Mouse (Mus musculus): Measurements from ENCODE around the gene Efemp2. TPM values are rescaled to one million over a fixed set of nuclear protein-coding genes. Genes with fewer than 3 reads are reported as not detected.

Gene Efemp2
- polyA plus RNA-seq (2014; fragmentation: Illumina TruSeq; extraction: RNeasy Lipid Tissue Mini Kit (QIAGEN cat#74804); ENCODE audit: insufficient read depth, low read depth, low replicate concordance) = 41.2 TPM

DNA sequence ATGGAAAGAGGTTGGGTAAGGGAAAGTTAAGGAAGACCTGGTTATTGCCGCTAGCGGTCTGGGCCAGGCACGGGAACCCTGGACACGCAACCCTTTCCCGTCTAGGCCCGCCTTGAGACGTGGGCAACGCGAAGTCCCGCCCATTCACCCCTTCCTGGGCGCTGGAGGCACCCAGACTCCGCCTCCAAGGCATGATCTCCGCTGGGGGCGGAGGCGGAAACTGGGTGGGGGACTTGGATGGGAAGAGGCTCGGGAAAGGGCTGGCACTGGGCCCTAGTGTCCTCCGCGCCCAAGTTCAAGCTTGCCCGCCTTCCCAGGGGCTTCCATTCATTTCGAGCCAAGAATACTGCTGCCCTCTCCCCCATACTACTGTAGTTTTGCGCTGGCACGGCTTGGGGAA is at the start of gene Efemp2:
Gene Efemp2, plus strand, starts transcription at position 235 of the 400 bp plus-strand sequence.

DNA sequence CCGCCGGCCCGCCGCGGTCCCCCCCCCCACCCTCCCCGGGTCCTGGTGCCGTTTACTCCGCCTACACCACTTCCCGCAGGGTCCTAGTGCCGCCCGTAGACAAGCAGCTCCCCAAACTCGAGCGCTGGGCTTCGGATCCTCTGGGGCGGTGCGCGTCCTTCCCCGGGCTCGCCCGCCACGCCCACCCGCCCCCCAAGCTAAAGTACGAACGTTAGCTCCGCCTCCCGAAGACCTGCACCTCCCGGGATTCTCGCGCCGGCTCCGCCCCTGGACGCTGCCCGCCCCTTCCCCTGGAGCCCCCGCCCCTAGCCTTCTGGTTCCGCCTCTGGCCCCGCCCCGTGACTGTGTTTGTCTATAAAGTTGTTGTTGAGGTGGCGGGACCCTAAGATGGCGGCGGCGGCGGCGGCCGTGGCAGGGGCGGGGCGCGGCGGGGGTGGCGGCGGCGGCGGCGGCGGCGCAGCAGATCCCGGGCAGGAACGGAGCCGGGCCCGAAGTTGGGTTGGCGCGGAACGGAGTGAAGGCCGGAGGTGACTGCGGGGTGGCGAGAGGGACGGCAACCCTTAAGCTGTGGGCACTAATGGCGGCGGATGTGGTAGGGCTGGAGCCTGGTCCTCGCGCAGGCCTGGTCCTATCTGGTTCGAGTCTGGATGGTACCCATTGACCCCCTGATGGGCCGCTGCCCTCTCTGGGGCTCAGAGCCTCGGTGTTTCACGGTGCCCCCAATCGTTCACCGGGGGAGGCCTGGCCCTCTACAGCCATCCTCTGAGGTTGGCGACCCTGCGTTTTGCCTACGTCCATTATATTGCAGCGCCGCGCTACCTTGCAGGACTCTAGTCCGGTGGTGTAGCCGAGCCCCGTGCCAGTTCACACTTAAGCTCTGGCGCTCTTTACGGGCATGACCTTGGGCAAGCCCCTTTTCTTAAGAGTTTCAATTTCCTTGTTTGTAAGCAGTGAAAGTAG is 48.7 kb upstream of the Efemp2 start, which contains the start of the genes Drap1 and AI837181:
Gene Drap1, minus strand, starts transcription at position 198 of the 960 bp plus-strand sequence.
Gene AI837181, plus strand, starts transcription at position 363 of the 960 bp plus-strand sequence.

DNA sequence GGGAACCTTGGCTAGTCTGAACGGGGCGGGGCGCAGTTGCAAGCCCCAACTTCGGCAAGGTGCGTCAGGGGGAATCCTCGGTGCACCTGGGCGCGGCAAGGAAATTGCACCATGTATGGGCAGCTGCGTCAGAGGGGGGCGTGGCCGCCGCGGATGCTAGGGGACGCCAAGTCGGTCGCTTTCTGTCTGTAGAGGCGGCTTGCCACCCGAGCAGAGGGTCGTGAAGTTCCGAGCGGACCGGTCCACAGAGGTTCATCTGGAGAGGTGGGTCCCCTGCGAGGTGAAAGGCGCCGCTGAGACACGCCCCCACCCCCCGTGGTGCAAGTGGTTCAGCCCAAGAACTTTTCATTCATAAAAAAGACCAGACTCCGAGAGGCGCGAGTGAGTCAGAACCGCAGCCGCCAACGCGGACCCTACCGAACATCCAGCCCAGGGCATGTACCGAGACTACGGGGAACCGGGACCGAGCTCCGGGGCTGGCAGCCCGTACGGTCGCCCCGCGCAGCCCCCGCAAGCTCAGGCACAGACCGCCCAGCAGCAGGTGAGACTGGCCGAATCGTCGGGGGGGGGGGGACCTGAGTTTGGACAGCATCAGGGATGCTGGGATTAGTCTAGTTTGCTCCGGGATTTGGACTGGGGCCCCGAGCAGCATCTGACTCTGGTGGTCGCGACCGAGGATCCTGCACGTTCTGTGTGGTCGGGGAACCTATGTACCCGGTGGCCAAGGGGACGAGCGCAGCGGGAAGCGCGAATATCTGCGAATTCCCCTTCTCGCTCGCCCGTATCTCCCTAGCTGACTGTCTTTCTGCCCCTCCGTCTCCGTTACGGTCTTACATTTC is 26.0 kb upstream of the Efemp2 start, which contains the start of gene Fosl1:
Gene Fosl1, plus strand, starts transcription at position 33 of the 839 bp plus-strand sequence.

DNA sequence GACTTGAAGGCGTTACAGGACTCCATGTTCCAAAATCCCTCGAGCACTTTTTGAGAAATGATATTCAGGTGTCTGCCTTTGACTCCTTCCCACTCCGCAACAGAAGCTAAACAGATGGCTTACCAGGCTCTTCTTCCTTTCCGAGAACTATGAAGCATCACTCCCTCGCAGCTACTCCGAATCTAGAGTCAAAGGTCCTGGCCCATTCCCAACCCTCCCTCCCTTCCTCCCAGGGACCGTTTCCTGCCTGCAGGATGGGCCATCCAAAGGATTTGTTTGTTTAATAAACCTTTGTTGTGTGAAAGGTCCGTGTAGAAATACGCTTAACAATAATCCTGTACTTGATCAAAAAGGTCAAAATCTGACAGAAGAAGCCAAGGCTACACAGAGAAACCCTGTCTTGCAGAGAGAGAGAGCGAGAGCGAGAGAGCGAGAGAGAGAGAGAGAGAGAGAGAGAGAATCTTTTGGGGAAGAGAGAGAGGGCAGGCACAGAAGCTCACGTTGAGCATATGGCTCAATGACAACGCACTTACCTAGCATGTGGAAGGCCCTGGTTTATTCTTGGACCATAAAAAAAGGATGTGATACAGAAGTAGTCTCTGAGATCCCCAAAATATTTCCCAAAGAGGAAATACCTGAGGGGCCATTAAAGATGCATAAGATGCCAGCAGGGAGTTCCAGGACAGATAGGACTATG is 15.9 kb upstream of the Efemp2 start, which contains the start of gene Ccdc85b:
Gene Ccdc85b, minus strand, starts transcription at position 149 of the 697 bp plus-strand sequence.

DNA sequence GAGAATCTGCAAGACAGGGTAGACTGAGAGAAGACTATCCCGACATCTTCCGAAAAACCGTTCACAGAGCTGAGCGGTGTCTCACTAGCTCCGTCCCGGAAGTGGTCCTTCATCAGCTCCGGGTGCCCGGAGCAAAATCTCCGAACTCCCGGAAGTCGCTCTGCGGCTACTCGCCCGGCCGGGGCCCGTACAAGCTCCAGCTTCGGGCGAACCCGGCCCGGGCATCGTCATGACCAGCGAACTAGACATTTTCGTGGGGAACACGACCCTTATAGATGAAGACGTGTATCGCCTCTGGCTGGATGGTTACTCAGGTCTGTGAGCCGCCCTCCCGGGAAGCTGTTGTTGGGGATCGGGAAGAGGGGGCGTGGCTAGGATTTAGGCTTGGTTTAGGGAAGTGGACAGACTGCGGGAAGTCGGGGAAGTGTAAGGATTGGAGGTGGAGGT is 13.3 kb upstream of the Efemp2 start, which contains the start of gene Fibp:
Gene Fibp, plus strand, starts transcription at position 151 of the 447 bp plus-strand sequence.

DNA sequence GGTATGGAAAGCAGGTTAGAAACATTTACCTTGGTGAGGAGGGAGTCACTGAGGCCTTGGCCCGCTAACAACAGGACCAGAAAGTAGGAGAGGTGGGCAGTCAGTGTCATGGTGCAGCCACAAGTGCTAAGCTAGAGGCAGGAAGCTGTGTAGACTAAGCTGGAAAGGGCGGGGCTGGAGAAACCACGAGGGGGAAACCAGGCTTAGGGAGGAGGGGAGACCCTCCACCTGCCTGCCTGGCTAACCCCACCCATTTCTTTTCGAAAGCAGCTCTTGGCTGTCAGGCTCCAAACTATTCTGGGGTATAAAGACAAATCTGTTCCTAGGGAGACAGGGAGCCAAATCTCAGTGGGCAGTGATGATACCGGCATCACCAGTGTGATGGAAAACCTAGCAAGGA is 5.4 kb upstream of the Efemp2 start, which contains the start of gene Ctsw:
Gene Ctsw, minus strand, starts transcription at position 134 of the 400 bp plus-strand sequence.

DNA sequence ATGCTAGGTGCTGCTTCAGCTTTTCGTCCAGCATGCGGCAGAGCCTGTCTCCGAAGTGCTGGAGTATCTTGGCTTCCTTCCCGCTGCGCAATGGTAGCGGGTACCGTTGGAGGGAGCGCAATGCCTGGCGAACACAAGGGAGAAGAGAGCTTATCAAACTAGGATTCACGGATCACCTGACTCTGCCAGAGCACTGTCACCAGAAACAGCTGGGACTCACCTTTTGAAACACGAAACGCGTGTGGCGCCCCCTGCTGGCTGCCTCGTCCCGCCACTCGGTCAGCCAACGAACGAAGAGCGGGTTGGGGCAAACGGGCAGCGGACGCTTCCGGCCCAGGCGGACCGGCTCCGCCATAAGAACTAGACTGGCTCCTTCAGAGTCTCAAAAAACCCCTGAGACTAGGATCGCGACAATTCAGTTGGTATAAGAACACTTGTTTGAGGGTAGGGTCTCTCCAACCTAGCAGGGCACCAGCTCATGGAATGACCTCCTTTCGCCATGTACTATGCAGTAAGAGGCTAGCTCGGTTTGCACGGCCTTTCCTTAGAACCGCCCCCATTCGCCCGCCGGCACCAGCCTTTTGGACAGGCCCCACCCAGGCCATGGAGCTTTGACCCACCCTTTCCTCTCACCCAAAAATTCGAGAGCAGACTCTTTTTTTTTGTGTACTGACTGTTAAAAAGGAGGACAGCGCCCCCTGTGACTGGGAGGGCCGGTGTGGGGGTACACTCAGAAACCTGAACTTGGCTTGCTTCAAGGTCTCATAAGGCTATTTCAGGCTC is 14.2 kb downstream of the Efemp2 start, which contains the start of gene Mus81:
Gene Mus81, minus strand, starts transcription at position 635 of the 783 bp plus-strand sequence.

DNA sequence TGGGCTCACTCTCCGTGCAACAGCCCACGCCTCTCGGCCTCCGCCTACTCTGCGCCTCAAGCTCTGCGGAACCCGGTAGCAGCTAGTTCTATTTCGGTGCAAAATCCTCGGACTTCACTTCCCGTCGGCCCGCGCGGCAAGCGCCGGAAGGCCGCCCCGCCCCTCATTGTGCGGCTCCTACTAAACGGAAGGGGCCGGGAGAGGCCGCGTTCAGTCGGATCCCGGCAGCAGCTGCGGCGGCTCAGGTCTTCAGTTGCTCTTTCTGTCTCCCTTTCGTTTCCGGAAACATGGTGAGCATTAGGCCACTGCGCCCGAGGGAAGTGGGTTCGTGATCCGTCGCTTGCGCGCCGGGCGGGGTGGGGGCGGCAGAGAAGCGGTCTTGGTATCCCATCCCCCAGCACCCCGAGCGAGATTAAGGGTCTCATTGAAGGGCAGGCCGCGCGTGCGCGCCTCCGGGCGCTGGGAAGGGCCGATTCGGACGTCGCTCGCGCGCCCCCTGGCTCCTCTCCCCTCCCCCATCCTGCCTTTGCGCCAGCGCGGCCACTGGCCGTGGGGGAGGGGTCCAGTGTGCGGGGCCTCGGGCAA is 16.7 kb downstream of the Efemp2 start, which contains the start of gene Cfl1:
Gene Cfl1, plus strand, starts transcription at position 143 of the 585 bp plus-strand sequence.

DNA sequence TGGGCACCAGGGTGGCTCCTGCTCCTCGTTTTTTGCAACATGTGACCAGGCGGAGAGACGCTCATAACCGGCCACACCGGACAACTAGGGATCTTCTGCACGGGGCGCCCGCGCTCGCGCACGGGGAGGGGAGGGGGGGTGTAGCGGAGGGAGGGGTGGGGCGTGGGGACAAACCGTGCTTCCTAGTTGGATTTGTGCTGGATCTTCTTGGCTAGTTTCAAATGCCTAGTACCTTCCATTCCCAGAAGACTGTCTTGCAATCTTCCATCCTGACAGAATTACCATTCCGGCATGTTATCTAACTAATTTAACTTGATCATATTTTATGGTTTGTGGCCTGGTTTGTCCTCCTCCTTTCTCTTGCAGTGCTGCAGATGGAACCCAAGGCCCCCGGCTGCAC is 29.9 kb downstream of the Efemp2 start, which contains the start of gene 1700020D05Rik:
Gene 1700020D05Rik, minus strand, starts transcription at position 101 of the 400 bp plus-strand sequence.

DNA sequence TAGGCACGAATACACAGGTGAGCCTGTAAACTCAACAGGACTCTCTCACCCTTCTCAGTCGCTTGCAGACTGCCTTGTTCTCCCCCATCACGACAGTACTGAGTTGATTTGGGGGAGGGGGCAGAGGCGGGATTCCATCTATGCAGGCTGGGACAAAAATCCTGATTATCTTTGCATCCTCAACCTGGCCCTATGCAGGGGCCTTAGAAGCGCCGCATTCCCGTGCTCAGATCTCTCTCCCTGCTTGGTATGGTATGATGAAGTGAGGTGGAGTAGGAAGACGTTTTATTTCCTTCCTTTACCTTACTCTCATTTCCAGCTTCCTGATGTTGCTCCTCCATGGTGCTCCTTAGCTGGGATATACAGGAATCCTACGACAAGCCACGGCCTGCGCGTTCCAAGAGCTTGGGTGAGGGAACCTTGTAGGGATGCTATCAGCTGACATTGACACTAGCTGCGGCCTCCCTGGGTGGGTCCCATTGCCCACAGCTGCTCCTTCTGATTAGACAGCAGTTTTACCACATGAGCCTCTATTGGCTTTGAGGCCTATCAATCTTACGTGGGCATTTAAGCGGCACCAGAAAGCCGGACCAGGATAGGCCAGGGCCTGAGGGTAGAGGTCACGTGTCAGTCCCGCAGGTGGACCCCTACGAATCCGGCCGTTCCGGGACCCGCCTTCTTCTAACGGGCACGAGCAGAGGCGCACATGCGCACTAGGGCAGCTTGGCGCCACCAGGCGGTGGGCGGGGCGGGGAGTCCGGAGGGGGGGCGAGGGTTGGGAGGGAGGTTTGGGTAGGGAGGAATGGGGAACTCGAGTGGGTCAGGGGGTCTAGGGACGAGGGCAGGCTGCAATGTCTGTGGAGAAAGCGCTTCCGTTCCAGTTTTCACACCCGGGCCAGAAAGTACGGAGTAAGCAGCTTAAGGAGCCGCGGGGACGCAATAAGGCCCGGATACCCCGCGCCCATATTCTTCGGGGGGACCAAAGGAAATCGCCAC is 36.6 kb downstream of the Efemp2 start, which contains the start of gene Snx32:
Gene Snx32, minus strand, starts transcription at position 508 of the 996 bp plus-strand sequence.

Other genes starting within 250 kb of the Efemp2 start
- 9.4 TPM for gene Pacs1, start 200.8 kb upstream of the Efemp2 start, polyA plus RNA-seq (2014; fragmentation: Illumina TruSeq; extraction: RNeasy Lipid Tissue Mini Kit (QIAGEN cat#74804); ENCODE audit: insufficient read depth, low read depth, low replicate concordance)
- 93.1 TPM for gene Sf3b2, start 178.5 kb upstream of the Efemp2 start, polyA plus RNA-seq (2014; fragmentation: Illumina TruSeq; extraction: RNeasy Lipid Tissue Mini Kit (QIAGEN cat#74804); ENCODE audit: insufficient read depth, low read depth, low replicate concordance)
- gene Gal3st3, start 175.6 kb upstream of the Efemp2 start, polyA plus RNA-seq (2014; fragmentation: Illumina TruSeq; extraction: RNeasy Lipid Tissue Mini Kit (QIAGEN cat#74804); ENCODE audit: insufficient read depth, low read depth, low replicate concordance) = 0.28 TPM
- not detected for gene Catsper1, start 138.2 kb upstream of the Efemp2 start, polyA plus RNA-seq (2014; fragmentation: Illumina TruSeq; extraction: RNeasy Lipid Tissue Mini Kit (QIAGEN cat#74804); ENCODE audit: insufficient read depth, low read depth, low replicate concordance)
- gene Cst6, start 124.4 kb upstream of the Efemp2 start, polyA plus RNA-seq (2014; fragmentation: Illumina TruSeq; extraction: RNeasy Lipid Tissue Mini Kit (QIAGEN cat#74804); ENCODE audit: insufficient read depth, low read depth, low replicate concordance) = 2.3 TPM
- gene Eif1ad, start 107.2 kb upstream of the Efemp2 start, polyA plus RNA-seq (2014; fragmentation: Illumina TruSeq; extraction: RNeasy Lipid Tissue Mini Kit (QIAGEN cat#74804); ENCODE audit: insufficient read depth, low read depth, low replicate concordance) = 13.4 TPM
- gene Banf1, start 106.8 kb upstream of the Efemp2 start, polyA plus RNA-seq (2014; fragmentation: Illumina TruSeq; extraction: RNeasy Lipid Tissue Mini Kit (QIAGEN cat#74804); ENCODE audit: insufficient read depth, low read depth, low replicate concordance) = 139 TPM
- 63.0 TPM for gene Sart1, start 85.3 kb upstream of the Efemp2 start, polyA plus RNA-seq (2014; fragmentation: Illumina TruSeq; extraction: RNeasy Lipid Tissue Mini Kit (QIAGEN cat#74804); ENCODE audit: insufficient read depth, low read depth, low replicate concordance)
- not detected for gene Tsga10ip, start 71.4 kb upstream of the Efemp2 start, polyA plus RNA-seq (2014; fragmentation: Illumina TruSeq; extraction: RNeasy Lipid Tissue Mini Kit (QIAGEN cat#74804); ENCODE audit: insufficient read depth, low read depth, low replicate concordance)
- gene Drap1, start 49.0 kb upstream of the Efemp2 start, polyA plus RNA-seq (2014; fragmentation: Illumina TruSeq; extraction: RNeasy Lipid Tissue Mini Kit (QIAGEN cat#74804); ENCODE audit: insufficient read depth, low read depth, low replicate concordance) = 391 TPM
- gene AI837181, start 48.8 kb upstream of the Efemp2 start, polyA plus RNA-seq (2014; fragmentation: Illumina TruSeq; extraction: RNeasy Lipid Tissue Mini Kit (QIAGEN cat#74804); ENCODE audit: insufficient read depth, low read depth, low replicate concordance) = 34.1 TPM
- gene Fosl1, start 26.4 kb upstream of the Efemp2 start, polyA plus RNA-seq (2014; fragmentation: Illumina TruSeq; extraction: RNeasy Lipid Tissue Mini Kit (QIAGEN cat#74804); ENCODE audit: insufficient read depth, low read depth, low replicate concordance) = 0.17 TPM
- gene Ccdc85b, start 16.1 kb upstream of the Efemp2 start, polyA plus RNA-seq (2014; fragmentation: Illumina TruSeq; extraction: RNeasy Lipid Tissue Mini Kit (QIAGEN cat#74804); ENCODE audit: insufficient read depth, low read depth, low replicate concordance) = 15.3 TPM
- 62.7 TPM for gene Fibp, start 13.3 kb upstream of the Efemp2 start, polyA plus RNA-seq (2014; fragmentation: Illumina TruSeq; extraction: RNeasy Lipid Tissue Mini Kit (QIAGEN cat#74804); ENCODE audit: insufficient read depth, low read depth, low replicate concordance)
- gene Ctsw, start 5.4 kb upstream of the Efemp2 start, polyA plus RNA-seq (2014; fragmentation: Illumina TruSeq; extraction: RNeasy Lipid Tissue Mini Kit (QIAGEN cat#74804); ENCODE audit: insufficient read depth, low read depth, low replicate concordance) = 9.0 TPM
- gene Mus81, start 14.4 kb downstream of the Efemp2 start, polyA plus RNA-seq (2014; fragmentation: Illumina TruSeq; extraction: RNeasy Lipid Tissue Mini Kit (QIAGEN cat#74804); ENCODE audit: insufficient read depth, low read depth, low replicate concordance) = 24.5 TPM
- gene Cfl1, start 16.5 kb downstream of the Efemp2 start, polyA plus RNA-seq (2014; fragmentation: Illumina TruSeq; extraction: RNeasy Lipid Tissue Mini Kit (QIAGEN cat#74804); ENCODE audit: insufficient read depth, low read depth, low replicate concordance) = 601 TPM
- not detected for gene 1700020D05Rik, start 29.8 kb downstream of the Efemp2 start, polyA plus RNA-seq (2014; fragmentation: Illumina TruSeq; extraction: RNeasy Lipid Tissue Mini Kit (QIAGEN cat#74804); ENCODE audit: insufficient read depth, low read depth, low replicate concordance)
- gene Snx32, start 36.6 kb downstream of the Efemp2 start, polyA plus RNA-seq (2014; fragmentation: Illumina TruSeq; extraction: RNeasy Lipid Tissue Mini Kit (QIAGEN cat#74804); ENCODE audit: insufficient read depth, low read depth, low replicate concordance) = 5.9 TPM
- gene Ovol1, start 86.7 kb downstream of the Efemp2 start, polyA plus RNA-seq (2014; fragmentation: Illumina TruSeq; extraction: RNeasy Lipid Tissue Mini Kit (QIAGEN cat#74804); ENCODE audit: insufficient read depth, low read depth, low replicate concordance) = 0.69 TPM
- 3.3 TPM for gene Ap5b1, start 94.1 kb downstream of the Efemp2 start, polyA plus RNA-seq (2014; fragmentation: Illumina TruSeq; extraction: RNeasy Lipid Tissue Mini Kit (QIAGEN cat#74804); ENCODE audit: insufficient read depth, low read depth, low replicate concordance)
- gene Rnaseh2c, start 127.9 kb downstream of the Efemp2 start, polyA plus RNA-seq (2014; fragmentation: Illumina TruSeq; extraction: RNeasy Lipid Tissue Mini Kit (QIAGEN cat#74804); ENCODE audit: insufficient read depth, low read depth, low replicate concordance) = 45.6 TPM
- 39.0 TPM for gene Kat5, start 136.3 kb downstream of the Efemp2 start, polyA plus RNA-seq (2014; fragmentation: Illumina TruSeq; extraction: RNeasy Lipid Tissue Mini Kit (QIAGEN cat#74804); ENCODE audit: insufficient read depth, low read depth, low replicate concordance)
- 49.7 TPM for gene Rela, start 163.5 kb downstream of the Efemp2 start, polyA plus RNA-seq (2014; fragmentation: Illumina TruSeq; extraction: RNeasy Lipid Tissue Mini Kit (QIAGEN cat#74804); ENCODE audit: insufficient read depth, low read depth, low replicate concordance)
- 35.8 TPM for gene Sipa1, start 189.8 kb downstream of the Efemp2 start, polyA plus RNA-seq (2014; fragmentation: Illumina TruSeq; extraction: RNeasy Lipid Tissue Mini Kit (QIAGEN cat#74804); ENCODE audit: insufficient read depth, low read depth, low replicate concordance)
- 39.2 TPM for gene Map3k11, start 214.8 kb downstream of the Efemp2 start, polyA plus RNA-seq (2014; fragmentation: Illumina TruSeq; extraction: RNeasy Lipid Tissue Mini Kit (QIAGEN cat#74804); ENCODE audit: insufficient read depth, low read depth, low replicate concordance)
- 19.6 TPM for gene Pcnx3, start 215.0 kb downstream of the Efemp2 start, polyA plus RNA-seq (2014; fragmentation: Illumina TruSeq; extraction: RNeasy Lipid Tissue Mini Kit (QIAGEN cat#74804); ENCODE audit: insufficient read depth, low read depth, low replicate concordance)
- gene Kcnk7, start 230.4 kb downstream of the Efemp2 start, polyA plus RNA-seq (2014; fragmentation: Illumina TruSeq; extraction: RNeasy Lipid Tissue Mini Kit (QIAGEN cat#74804); ENCODE audit: insufficient read depth, low read depth, low replicate concordance) = 0.92 TPM